Comparison of ENCODE assay signal across 14 mouse cellular contexts in genomic region chr2:137808401-137809230, GRCm38 (mm10).
A peak's percentile ranks its signal among the peaks of the same experiment; 100 is the strongest.
DNase-seq lines count a peak whose midpoint lies in the region; ATAC-seq and TF ChIP-seq lines count a peak whose summit lies in the region.
"Had no signal": no experiment of that assay in that cellular context is flagged by ENCODE, and none has a peak within 500 bp of the region (broad histone marks: within the 10 kb centered on the region; RNA-seq: fewer than 3 reads in every experiment).

No protein-coding gene starts in this region.

- no peak for TF ChIP-seq CTCF in brain, embryonic 14.5 days (IDR thresholded peaks at IDR 0.05; ENCODE audit: borderline replicate concordance, extremely low read depth, insufficient read depth, insufficient read length)

- no peaks in the 10 kb centered on the region for H3K36me3 ChIP-seq in embryonic facial prominence, embryonic 14.5 days (ENCODE audit: control insufficient read depth, insufficient read depth, low read length)
- no peaks in the 10 kb centered on the region for H3K36me3 ChIP-seq in hindbrain, embryonic 13.5 days
- H3K36me3 ChIP-seq in midbrain, embryonic 16.5 days (ENCODE audit: control insufficient read depth, insufficient read depth, low read length), result no peaks in the 10 kb centered on the region
- H3K36me3 ChIP-seq in intestine, embryonic 15.5 days, result no peaks in the 10 kb centered on the region
- H3K36me3 ChIP-seq: liver, embryonic 12.5 days had no signal

- no peaks in the 10 kb centered on the region for H3K4me1 ChIP-seq in embryonic facial prominence, embryonic 14.5 days (ENCODE audit: control insufficient read depth, insufficient read depth, low read length)
- H3K4me1 ChIP-seq in hindbrain, embryonic 13.5 days (replicated peaks), result peaks cover 6% of the 10 kb centered on the region
- peaks cover 7% of the 10 kb centered on the region; the same call in 1 of the 2 replicates for H3K4me1 ChIP-seq in midbrain, embryonic 16.5 days (ENCODE audit: control insufficient read depth, insufficient read depth, low read length)
- no peaks in the 10 kb centered on the region for H3K4me1 ChIP-seq in intestine, embryonic 15.5 days (replicated peaks)
- H3K4me1 ChIP-seq: liver, embryonic 12.5 days had no signal

- peak; percentile 91 for DNase-seq in brain, embryonic 14.5 days (ENCODE audit: low read depth)
- no peak for DNase-seq in embryonic facial prominence, embryonic 14.5 days (ENCODE audit: low spot score)
- no peak for DNase-seq in spleen, adult 12 weeks (ENCODE audit: low spot score)
- no peak for DNase-seq in lung, postnatal 4 days
- no peak for DNase-seq in spleen, adult 18-20 months
- DNase-seq: cerebellum, postnatal 25 days; gastrocnemius, postnatal 36 days; kidney, postnatal 36 days; right cerebral cortex, postnatal 14 days had no signal

- H3K4me3 ChIP-seq in embryonic facial prominence, embryonic 14.5 days (ENCODE audit: low read depth, low read length), result no peak overlapping the region
- H3K4me3 ChIP-seq in hindbrain, embryonic 13.5 days, result peak overlapping the region; percentile 24
- peak overlapping the region; percentile 13 for H3K4me3 ChIP-seq in midbrain, embryonic 16.5 days (ENCODE audit: low read depth, low read length)
- H3K4me3 ChIP-seq in intestine, embryonic 15.5 days (replicated peaks), result no peak overlapping the region
- H3K4me3 ChIP-seq: liver, embryonic 12.5 days had no signal

- no peaks in the 10 kb centered on the region for H3K9me3 ChIP-seq in embryonic facial prominence, embryonic 14.5 days (ENCODE audit: control insufficient read depth, low read length)
- no peaks in the 10 kb centered on the region for H3K9me3 ChIP-seq in hindbrain, embryonic 13.5 days
- H3K9me3 ChIP-seq in midbrain, embryonic 16.5 days (replicated peaks; ENCODE audit: control insufficient read depth, low read length, poor library complexity, severe bottlenecking), result no peaks in the 10 kb centered on the region
- H3K9me3 ChIP-seq in intestine, embryonic 15.5 days, result no peaks in the 10 kb centered on the region
- H3K9me3 ChIP-seq: liver, embryonic 12.5 days had no signal

- 0 out of 2 replicates have a peak, but pooled peaks have one; percentile 30 for ATAC-seq in embryonic facial prominence, embryonic 14.5 days (ENCODE audit: low read depth)
- peak; percentile 68 for ATAC-seq in hindbrain, embryonic 13.5 days (ENCODE audit: low FRiP score)
- peak; percentile 86 for ATAC-seq in midbrain, embryonic 16.5 days
- no peak for ATAC-seq in intestine, embryonic 15.5 days
- ATAC-seq: liver, embryonic 12.5 days had no signal

- H3K4me2 ChIP-seq in embryonic facial prominence, embryonic 14.5 days (ENCODE audit: low read depth, low read length), result no peak overlapping the region
- peak overlapping the region; percentile 47 for H3K4me2 ChIP-seq in hindbrain, embryonic 13.5 days
- H3K4me2 ChIP-seq in midbrain, embryonic 16.5 days (ENCODE audit: low read length), result peak overlapping the region; percentile 38
- H3K4me2 ChIP-seq in intestine, embryonic 15.5 days (replicated peaks), result no peak overlapping the region
- H3K4me2 ChIP-seq: liver, embryonic 12.5 days had no signal

- no peaks in the 10 kb centered on the region for H3K27me3 ChIP-seq in embryonic facial prominence, embryonic 14.5 days (replicated peaks; ENCODE audit: control insufficient read depth, insufficient read depth, low read length)
- no peaks in the 10 kb centered on the region for H3K27me3 ChIP-seq in hindbrain, embryonic 13.5 days
- no peaks in the 10 kb centered on the region for H3K27me3 ChIP-seq in midbrain, embryonic 16.5 days (ENCODE audit: control insufficient read depth, insufficient read depth, low read depth, low read length)
- no peaks in the 10 kb centered on the region for H3K27me3 ChIP-seq in intestine, embryonic 15.5 days (replicated peaks)
- H3K27me3 ChIP-seq: liver, embryonic 12.5 days had no signal

- TF ChIP-seq POLR2A in brain, embryonic 14.5 days (IDR thresholded peaks at IDR 0.05; ENCODE audit: borderline replicate concordance, extremely low read depth, insufficient read depth, insufficient read length, poor library complexity, severe bottlenecking), result no peak

- H3K9ac ChIP-seq in embryonic facial prominence, embryonic 14.5 days (ENCODE audit: low read depth, low read length), result no peak overlapping the region
- peak overlapping the region; percentile 49 for H3K9ac ChIP-seq in hindbrain, embryonic 13.5 days
- peak overlapping the region; percentile 39 for H3K9ac ChIP-seq in midbrain, embryonic 16.5 days (ENCODE audit: low read depth, low read length)
- no peak overlapping the region for H3K9ac ChIP-seq in intestine, embryonic 15.5 days
- H3K9ac ChIP-seq: liver, embryonic 12.5 days had no signal

- 77% methylated on average over 13 of the region's 13 CpGs for WGBS in embryonic facial prominence, embryonic 14.5 days
- 25% methylated on average over 13 of the region's 13 CpGs for WGBS in hindbrain, embryonic 13.5 days
- WGBS in midbrain, embryonic 16.5 days, result 21% methylated on average over 13 of the region's 13 CpGs
- WGBS in intestine, embryonic 15.5 days, result 91% methylated on average over 13 of the region's 13 CpGs

- no peak overlapping the region for H3K27ac ChIP-seq in embryonic facial prominence, embryonic 14.5 days (replicated peaks; ENCODE audit: low read depth, low read length)
- peak overlapping the region; percentile 25 for H3K27ac ChIP-seq in hindbrain, embryonic 13.5 days
- peak overlapping the region; percentile 44 for H3K27ac ChIP-seq in midbrain, embryonic 16.5 days (ENCODE audit: low read length)
- no peak overlapping the region for H3K27ac ChIP-seq in intestine, embryonic 15.5 days
- H3K27ac ChIP-seq: liver, embryonic 12.5 days; macrophage had no signal

Comparison
In these comparisons a context has a peak if more than half of its experiments do, and no peak if none do; other contexts are left out.
1. H3K27ac ChIP-seq: peak in hindbrain, embryonic 13.5 days (single experiment) and midbrain, embryonic 16.5 days (single experiment); none in embryonic facial prominence, embryonic 14.5 days (single experiment) and intestine, embryonic 15.5 days (single experiment).
2. H3K4me2 ChIP-seq: peak in hindbrain, embryonic 13.5 days (single experiment) and midbrain, embryonic 16.5 days (single experiment); none in embryonic facial prominence, embryonic 14.5 days (single experiment) and intestine, embryonic 15.5 days (single experiment).
3. H3K4me3 ChIP-seq: peak in hindbrain, embryonic 13.5 days (single experiment) and midbrain, embryonic 16.5 days (single experiment); none in embryonic facial prominence, embryonic 14.5 days (single experiment) and intestine, embryonic 15.5 days (single experiment).
4. H3K9ac ChIP-seq: peak in hindbrain, embryonic 13.5 days (single experiment) and midbrain, embryonic 16.5 days (single experiment); none in embryonic facial prominence, embryonic 14.5 days (single experiment) and intestine, embryonic 15.5 days (single experiment).